Mouse (Mus musculus) retina, postnatal 1 day (tissue): ENCODE results near the gene Wdfy1.

ENCODE experiments used
- DNase-seq: peaks from one replicate; pipeline ENCODE4 v3.0.0-alpha.2; 2012

Gene Wdfy1

GRCm38 (mm10) chr1:79775927-79776458 is at the start of gene Wdfy1, which contains the start of gene Mrpl44:
TSS of gene Wdfy1 (minus strand) at chr1:79776143.
TSS of gene Mrpl44 (plus strand) at chr1:79776018.
- DNase-seq = peak; percentile 98

- peak; percentile 15 for DNase-seq
These were observed 48.1 kb upstream of the Wdfy1 start for GRCm38 (mm10) chr1:79823951-79824633.

- no peak for DNase-seq
These were observed 47.0 kb upstream of the Wdfy1 start for GRCm38 (mm10) chr1:79822806-79823525.

GRCm38 (mm10) chr1:79819296-79819879 is 43.4 kb upstream of the Wdfy1 start:
- no peak for DNase-seq

GRCm38 (mm10) chr1:79815446-79815845 is 39.5 kb upstream of the Wdfy1 start:
- DNase-seq = no peak

GRCm38 (mm10) chr1:79809447-79809846 is 33.5 kb upstream of the Wdfy1 start:
- DNase-seq = no peak

- no peak for DNase-seq
These were observed 30.9 kb upstream of the Wdfy1 start for GRCm38 (mm10) chr1:79806865-79807264.

GRCm38 (mm10) chr1:79803614-79804013 is 27.7 kb upstream of the Wdfy1 start:
- DNase-seq = no peak

- no peak for DNase-seq
These were observed 27.0 kb upstream of the Wdfy1 start for GRCm38 (mm10) chr1:79802858-79803427.

- no peak for DNase-seq
These were observed 21.1 kb upstream of the Wdfy1 start for GRCm38 (mm10) chr1:79797084-79797483.

GRCm38 (mm10) chr1:79786267-79786927 is 10.5 kb upstream of the Wdfy1 start:
- peak; percentile 58 for DNase-seq

GRCm38 (mm10) chr1:79782433-79782832 is 6.5 kb upstream of the Wdfy1 start:
- no peak for DNase-seq

GRCm38 (mm10) chr1:79778011-79778410 is 2.1 kb upstream of the Wdfy1 start:
- DNase-seq = no peak

GRCm38 (mm10) chr1:79774164-79774780 is 1.7 kb downstream of the Wdfy1 start:
- no peak for DNase-seq

GRCm38 (mm10) chr1:79768231-79768630 is 7.7 kb downstream of the Wdfy1 start:
- no peak for DNase-seq

GRCm38 (mm10) chr1:79764483-79764882 is 11.5 kb downstream of the Wdfy1 start:
- no peak for DNase-seq

- DNase-seq = no peak
These were observed 11.9 kb downstream of the Wdfy1 start for GRCm38 (mm10) chr1:79764031-79764430.

GRCm38 (mm10) chr1:79762282-79763250 is 13.4 kb downstream of the Wdfy1 start:
- no peak for DNase-seq

GRCm38 (mm10) chr1:79761917-79762271 is 14.0 kb downstream of the Wdfy1 start:
- no peak for DNase-seq

GRCm38 (mm10) chr1:79761106-79761916 is 14.6 kb downstream of the Wdfy1 start:
- DNase-seq = peak; percentile 92
